In genomic region chr19:5429219-5429618, GRCm38 (mm10) we compare ENCODE assay signal across 18 mouse cellular contexts. TPM values are rescaled to one million over a fixed set of nuclear protein-coding genes. Genes with fewer than 3 reads are reported as not detected.
DNase-seq lines count a peak whose midpoint lies in the region; ATAC-seq and TF ChIP-seq lines count a peak whose summit lies in the region.
"Had no signal": no experiment of that assay in that cellular context is flagged by ENCODE, and none has a peak within 500 bp of the region (broad histone marks: within the 10 kb centered on the region; RNA-seq: fewer than 3 reads in every experiment).

No protein-coding gene starts in this region.

- no peak for TF ChIP-seq CTCF in embryonic fibroblast, embryonic 13.5 days (IDR thresholded peaks at IDR 0.05; ENCODE audit: borderline replicate concordance, insufficient read depth, low read length)

- no peak for DNase-seq in embryonic facial prominence, embryonic 10.5 days (ENCODE audit: low spot score)
- DNase-seq in midbrain, embryonic 11.5 days (ENCODE audit: low spot score, missing footprints), result peak; percentile 65
- DNase-seq in midbrain, embryonic 10.5 days (ENCODE audit: low spot score), result no peak
- no peak for DNase-seq in embryo, embryonic 11 days
- DNase-seq in thymus, postnatal 0 days (ENCODE audit: low spot score), result no peak

- peaks cover 35% of the 10 kb centered on the region for H3K4me1 ChIP-seq in embryonic facial prominence, embryonic 13.5 days
- H3K4me1 ChIP-seq in embryonic facial prominence, embryonic 10.5 days, result peaks cover 41% of the 10 kb centered on the region
- peaks cover 14% of the 10 kb centered on the region for H3K4me1 ChIP-seq in midbrain, embryonic 11.5 days (ENCODE audit: control insufficient read depth, insufficient read depth, low read length)
- peaks cover 35% of the 10 kb centered on the region for H3K4me1 ChIP-seq in midbrain, embryonic 10.5 days
- H3K4me1 ChIP-seq in embryonic fibroblast, embryonic 13.5 days (ENCODE audit: control insufficient read depth, insufficient read depth, low read length), result peaks cover 45% of the 10 kb centered on the region

- WGBS in embryonic facial prominence, embryonic 13.5 days, result 83% methylated on average over 4 of the region's 4 CpGs
- WGBS in embryonic facial prominence, embryonic 10.5 days, result 87% methylated on average over 4 of the region's 4 CpGs
- 84% methylated on average over 4 of the region's 4 CpGs for WGBS in midbrain, embryonic 11.5 days
- WGBS in midbrain, embryonic 10.5 days, result 85% methylated on average over 4 of the region's 4 CpGs

- no peak for ATAC-seq in embryonic facial prominence, embryonic 13.5 days (ENCODE audit: insufficient number of reproducible peaks, insufficient read depth, low FRiP score, low TSS enrichment, low read depth)
- ATAC-seq in midbrain, embryonic 11.5 days (ENCODE audit: low FRiP score), result no peak
- ATAC-seq: forebrain, embryonic 15.5 days; hindbrain, embryonic 16.5 days had no signal

- H3K9ac ChIP-seq in embryonic facial prominence, embryonic 13.5 days, result 0 out of 2 replicates have a peak overlapping the region, but pooled peaks have one; percentile 6
- H3K9ac ChIP-seq in midbrain, embryonic 11.5 days (ENCODE audit: low read length), result no peak overlapping the region
- H3K9ac ChIP-seq: embryonic facial prominence, embryonic 15.5 days; forebrain, embryonic 15.5 days; heart, embryonic 15.5 days had no signal

- TF ChIP-seq POLR2A in embryonic fibroblast, embryonic 13.5 days (IDR thresholded peaks at IDR 0.05; ENCODE audit: low read depth, low read length), result no peak

- H3K9me3 ChIP-seq in embryonic facial prominence, embryonic 13.5 days, result no peaks in the 10 kb centered on the region
- no peaks in the 10 kb centered on the region for H3K9me3 ChIP-seq in embryonic facial prominence, embryonic 10.5 days
- H3K9me3 ChIP-seq in midbrain, embryonic 11.5 days (ENCODE audit: control insufficient read depth, low read length), result no peaks in the 10 kb centered on the region
- no peaks in the 10 kb centered on the region for H3K9me3 ChIP-seq in midbrain, embryonic 10.5 days (replicated peaks)
- H3K9me3 ChIP-seq: embryonic facial prominence, embryonic 15.5 days; forebrain, embryonic 15.5 days; G1E; heart, embryonic 15.5 days had no signal

- H3K4me2 ChIP-seq in embryonic facial prominence, embryonic 13.5 days, result no peak overlapping the region
- no peak overlapping the region for H3K4me2 ChIP-seq in midbrain, embryonic 11.5 days
- H3K4me2 ChIP-seq: embryonic facial prominence, embryonic 15.5 days; forebrain, embryonic 15.5 days; heart, embryonic 11.5 days; heart, embryonic 15.5 days had no signal

- 0 out of 2 replicates have a peak overlapping the region, but pooled peaks have one; percentile 33 for H3K27ac ChIP-seq in embryonic facial prominence, embryonic 13.5 days
- no peak overlapping the region for H3K27ac ChIP-seq in embryonic facial prominence, embryonic 10.5 days (replicated peaks)
- no peak overlapping the region for H3K27ac ChIP-seq in midbrain, embryonic 11.5 days (ENCODE audit: low read depth, low read length)
- H3K27ac ChIP-seq in midbrain, embryonic 10.5 days (replicated peaks), result no peak overlapping the region
- peak overlapping the region; percentile 88 for H3K27ac ChIP-seq in embryonic fibroblast, embryonic 13.5 days (ENCODE audit: insufficient read depth, low read length)
- H3K27ac ChIP-seq: embryonic facial prominence, embryonic 15.5 days; forebrain, embryonic 15.5 days; heart, adult 2 months had no signal

- no peaks in the 10 kb centered on the region for H3K27me3 ChIP-seq in embryonic facial prominence, embryonic 13.5 days
- H3K27me3 ChIP-seq in embryonic facial prominence, embryonic 10.5 days (replicated peaks; ENCODE audit: low read depth, poor library complexity, severe bottlenecking), result no peaks in the 10 kb centered on the region
- no peaks in the 10 kb centered on the region for H3K27me3 ChIP-seq in midbrain, embryonic 11.5 days (ENCODE audit: control insufficient read depth, insufficient read depth, low read length)
- H3K27me3 ChIP-seq in midbrain, embryonic 10.5 days (ENCODE audit: low read depth, poor library complexity, severe bottlenecking), result no peaks in the 10 kb centered on the region
- H3K27me3 ChIP-seq: embryonic facial prominence, embryonic 15.5 days; forebrain, embryonic 15.5 days; heart, embryonic 15.5 days had no signal

- peaks cover 22% of the 10 kb centered on the region for H3K36me3 ChIP-seq in embryonic facial prominence, embryonic 13.5 days
- peaks cover 31% of the 10 kb centered on the region for H3K36me3 ChIP-seq in embryonic facial prominence, embryonic 10.5 days (replicated peaks)
- 0 out of 2 replicates have a peak, but pooled peaks cover 5% of the 10 kb centered on the region for H3K36me3 ChIP-seq in midbrain, embryonic 11.5 days (ENCODE audit: control insufficient read depth, insufficient read depth, low read length)
- H3K36me3 ChIP-seq in midbrain, embryonic 10.5 days, result peaks cover 20% of the 10 kb centered on the region

- H3K4me3 ChIP-seq in embryonic facial prominence, embryonic 13.5 days, result no peak overlapping the region
- no peak overlapping the region for H3K4me3 ChIP-seq in embryonic facial prominence, embryonic 10.5 days
- no peak overlapping the region for H3K4me3 ChIP-seq in midbrain, embryonic 11.5 days (ENCODE audit: low read depth, low read length)
- no peak overlapping the region for H3K4me3 ChIP-seq in midbrain, embryonic 10.5 days
- H3K4me3 ChIP-seq in embryonic fibroblast, embryonic 13.5 days (ENCODE audit: insufficient read depth, low read length), result no peak overlapping the region
- H3K4me3 ChIP-seq: embryonic facial prominence, embryonic 15.5 days; forebrain, embryonic 15.5 days; heart, adult 2 months; heart, embryonic 15.5 days had no signal

RNA-seq across cellular contexts. Expression of gene AI837181, which starts 4.3 kb away (rescaled TPM):
- polyA plus RNA-seq in embryonic facial prominence, embryonic 13.5 days (2015; fragmentation: Nextera tagmentation; extraction: Ambion mirVana), result 67.3 and 67.7 TPM in 2 replicates
- polyA plus RNA-seq in embryonic facial prominence, embryonic 10.5 days (2016; fragmentation: Nextera tagmentation; extraction: Ambion mirVana), result 49.5 and 55.0 TPM in 2 replicates
- polyA plus RNA-seq in midbrain, embryonic 11.5 days (2014; fragmentation: Nextera tagmentation; extraction: Ambion mirVana), result 31.6 and 33.1 TPM in 2 replicates
- 45.1 and 48.5 TPM in 2 replicates for polyA plus RNA-seq in midbrain, embryonic 10.5 days (2016; fragmentation: Nextera tagmentation; extraction: Ambion mirVana)
- polyA plus RNA-seq in embryonic fibroblast, embryonic 13.5 days (2011; ENCODE audit: insufficient read length, low read depth, missing spikeins), result 47.2 and 48.3 TPM in 2 replicates
- polyA plus RNA-seq in thymus, postnatal 0 days (2015; fragmentation: Nextera tagmentation; extraction: Ambion mirVana), result 51.5 and 54.4 TPM in 2 replicates

RNA-seq across cellular contexts. Expression of gene Drap1, which starts 4.4 kb away (rescaled TPM):
- 278 and 306 TPM in 2 replicates for polyA plus RNA-seq in embryonic facial prominence, embryonic 13.5 days (2015; fragmentation: Nextera tagmentation; extraction: Ambion mirVana)
- 222 and 242 TPM in 2 replicates for polyA plus RNA-seq in embryonic facial prominence, embryonic 10.5 days (2016; fragmentation: Nextera tagmentation; extraction: Ambion mirVana)
- 187 and 204 TPM in 2 replicates for polyA plus RNA-seq in midbrain, embryonic 11.5 days (2014; fragmentation: Nextera tagmentation; extraction: Ambion mirVana)
- 221 and 228 TPM in 2 replicates for polyA plus RNA-seq in midbrain, embryonic 10.5 days (2016; fragmentation: Nextera tagmentation; extraction: Ambion mirVana)
- 152 and 169 TPM in 2 replicates for polyA plus RNA-seq in embryonic fibroblast, embryonic 13.5 days (2011; ENCODE audit: insufficient read length, low read depth, missing spikeins)
- polyA plus RNA-seq in thymus, postnatal 0 days (2015; fragmentation: Nextera tagmentation; extraction: Ambion mirVana), result 217 and 222 TPM in 2 replicates

RNA-seq across cellular contexts. Expression of gene Fosl1, which starts 18.1 kb away (rescaled TPM):
- polyA plus RNA-seq in embryonic facial prominence, embryonic 13.5 days (2015; fragmentation: Nextera tagmentation; extraction: Ambion mirVana), result not detected in 2 replicates
- not detected in 2 replicates for polyA plus RNA-seq in embryonic facial prominence, embryonic 10.5 days (2016; fragmentation: Nextera tagmentation; extraction: Ambion mirVana)
- not detected in 2 replicates for polyA plus RNA-seq in midbrain, embryonic 11.5 days (2014; fragmentation: Nextera tagmentation; extraction: Ambion mirVana)
- not detected in 2 replicates for polyA plus RNA-seq in midbrain, embryonic 10.5 days (2016; fragmentation: Nextera tagmentation; extraction: Ambion mirVana)
- 13.4 and 35.0 TPM in 2 replicates for polyA plus RNA-seq in embryonic fibroblast, embryonic 13.5 days (2011; ENCODE audit: insufficient read length, low read depth, missing spikeins)
- 0.47 TPM in 1 of 2 replicates, not detected in the other for polyA plus RNA-seq in thymus, postnatal 0 days (2015; fragmentation: Nextera tagmentation; extraction: Ambion mirVana)
- polyA plus RNA-seq: embryonic facial prominence, embryonic 15.5 days; forebrain, embryonic 11.5 days; forebrain, embryonic 15.5 days; heart, adult 2 months; heart, embryonic 11.5 days; heart, embryonic 15.5 days; hindbrain, embryonic 11.5 days; hindbrain, embryonic 16.5 days; intestine, embryonic 14.5 days had no signal

RNA-seq across cellular contexts. Expression of gene Tsga10ip, which starts 26.9 kb away (rescaled TPM):
- polyA plus RNA-seq in embryonic facial prominence, embryonic 13.5 days (2015; fragmentation: Nextera tagmentation; extraction: Ambion mirVana), result not detected in 2 replicates
- 0.28 and 0.72 TPM in 2 replicates for polyA plus RNA-seq in embryonic facial prominence, embryonic 10.5 days (2016; fragmentation: Nextera tagmentation; extraction: Ambion mirVana)
- polyA plus RNA-seq in midbrain, embryonic 11.5 days (2014; fragmentation: Nextera tagmentation; extraction: Ambion mirVana), result not detected in 2 replicates
- 0.39 TPM in 1 of 2 replicates, not detected in the other for polyA plus RNA-seq in midbrain, embryonic 10.5 days (2016; fragmentation: Nextera tagmentation; extraction: Ambion mirVana)
- polyA plus RNA-seq in embryonic fibroblast, embryonic 13.5 days (2011; ENCODE audit: insufficient read length, low read depth, missing spikeins), result not detected in 2 replicates
- 1.9 TPM in 2 replicates for polyA plus RNA-seq in thymus, postnatal 0 days (2015; fragmentation: Nextera tagmentation; extraction: Ambion mirVana)
- polyA plus RNA-seq: cortical plate, adult 2 months; forebrain, embryonic 11.5 days; forebrain, embryonic 15.5 days; hindbrain, embryonic 16.5 days had no signal

RNA-seq across cellular contexts. Expression of gene Ccdc85b, which starts 28.5 kb away (rescaled TPM):
- 6.8 TPM in 2 replicates for polyA plus RNA-seq in embryonic facial prominence, embryonic 13.5 days (2015; fragmentation: Nextera tagmentation; extraction: Ambion mirVana)
- 6.2 and 7.4 TPM in 2 replicates for polyA plus RNA-seq in embryonic facial prominence, embryonic 10.5 days (2016; fragmentation: Nextera tagmentation; extraction: Ambion mirVana)
- 6.9 and 7.8 TPM in 2 replicates for polyA plus RNA-seq in midbrain, embryonic 11.5 days (2014; fragmentation: Nextera tagmentation; extraction: Ambion mirVana)
- polyA plus RNA-seq in midbrain, embryonic 10.5 days (2016; fragmentation: Nextera tagmentation; extraction: Ambion mirVana), result 5.5 and 6.0 TPM in 2 replicates
- polyA plus RNA-seq in embryonic fibroblast, embryonic 13.5 days (2011; ENCODE audit: insufficient read length, low read depth, missing spikeins), result 3.0 and 5.2 TPM in 2 replicates
- 7.3 and 8.2 TPM in 2 replicates for polyA plus RNA-seq in thymus, postnatal 0 days (2015; fragmentation: Nextera tagmentation; extraction: Ambion mirVana)

Comparison
In these comparisons a context has a peak if more than half of its experiments do, and no peak if none do; other contexts are left out.
1. H3K27ac ChIP-seq: peak in embryonic facial prominence, embryonic 13.5 days (single experiment) and embryonic fibroblast, embryonic 13.5 days (single experiment); none in embryonic facial prominence, embryonic 10.5 days (single experiment), midbrain, embryonic 11.5 days (single experiment) and midbrain, embryonic 10.5 days (single experiment).